Mouse (Mus musculus) 3134 (cell line): ENCODE data around the gene Nipsnap1.
A peak's percentile ranks its signal among the peaks of the same experiment; 100 is the strongest.

ENCODE experiments used
- DNase-seq: peaks from one replicate; pipeline ENCODE4 v3.0.0-alpha.2; 2011; ENCODE audit warnings: low spot score; ENCODE audit not compliant: insufficient read length; ENCODE audit errors: extremely low read depth

The Nipsnap1 gene

DNA sequence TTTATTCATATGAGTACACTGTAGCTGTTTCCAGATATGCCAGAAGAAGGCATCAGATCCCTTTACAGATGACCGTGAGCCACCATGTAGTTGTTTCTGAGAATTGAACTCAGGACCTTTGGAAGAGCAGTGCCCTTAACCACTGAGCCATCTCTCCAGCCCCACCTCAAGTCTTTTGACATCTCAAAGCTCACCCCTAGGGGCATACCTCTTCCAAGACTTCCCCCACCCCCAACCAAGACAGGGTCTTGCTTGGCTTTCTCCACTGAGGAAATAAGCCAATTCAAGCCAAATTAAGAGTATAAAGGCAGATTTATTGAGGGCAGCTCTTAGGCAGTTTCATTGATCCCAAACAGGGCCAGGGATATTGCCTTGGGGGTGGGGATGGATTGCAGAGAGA lies 11.0 kb upstream of the Nipsnap1 start:
- no peak for DNase-seq

DNA sequence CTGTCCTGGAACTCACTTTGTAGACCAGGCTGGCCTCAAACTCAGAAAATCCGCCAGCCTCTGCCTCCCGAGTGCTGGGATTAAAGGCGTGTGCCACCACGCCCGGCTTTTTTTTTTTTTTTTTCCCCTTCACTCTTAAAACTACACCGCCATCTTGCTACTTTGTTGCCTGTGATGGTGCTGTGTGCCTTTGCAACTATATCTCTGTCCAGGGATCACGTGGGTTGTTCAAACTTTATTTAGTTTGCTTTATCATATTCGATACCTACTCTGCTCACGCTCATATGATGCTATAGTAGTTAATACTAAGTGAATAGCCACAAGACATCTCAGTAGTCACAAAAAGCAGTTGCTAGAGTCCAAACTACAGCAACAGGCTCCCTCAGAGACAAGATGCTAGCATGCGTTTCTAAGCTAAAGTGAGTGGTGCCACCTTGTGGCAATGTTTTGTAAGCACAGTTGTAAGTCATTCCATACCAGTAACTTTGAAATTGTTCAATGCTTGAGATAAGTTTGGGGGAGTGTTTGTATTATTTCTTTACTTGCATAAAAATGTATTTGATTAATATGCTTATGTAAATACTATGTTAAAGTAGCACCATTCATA lies 8.0 kb upstream of the Nipsnap1 start:
- peak; percentile 54 for DNase-seq

DNA sequence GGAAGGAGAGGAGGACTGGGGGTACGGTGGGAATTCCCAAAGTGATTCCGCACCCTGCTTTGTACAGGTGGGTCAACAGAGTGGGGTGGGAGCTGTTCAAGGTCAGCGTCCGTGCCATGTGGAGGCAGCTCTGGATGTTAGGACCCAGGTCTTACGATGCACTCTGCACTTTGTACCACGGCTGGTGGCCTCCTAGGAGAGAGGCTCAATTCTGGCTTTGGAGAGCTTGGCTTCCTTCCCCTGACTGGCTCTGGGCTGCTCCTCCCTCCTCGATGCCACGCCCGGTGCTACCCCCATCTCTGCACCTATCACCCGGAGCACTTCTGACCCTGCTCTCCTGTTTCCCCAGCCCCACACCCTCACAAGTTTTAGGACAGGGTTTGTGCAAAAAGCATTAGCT lies 800 bp downstream of the Nipsnap1 start:
- DNase-seq: peak; percentile 19

DNA sequence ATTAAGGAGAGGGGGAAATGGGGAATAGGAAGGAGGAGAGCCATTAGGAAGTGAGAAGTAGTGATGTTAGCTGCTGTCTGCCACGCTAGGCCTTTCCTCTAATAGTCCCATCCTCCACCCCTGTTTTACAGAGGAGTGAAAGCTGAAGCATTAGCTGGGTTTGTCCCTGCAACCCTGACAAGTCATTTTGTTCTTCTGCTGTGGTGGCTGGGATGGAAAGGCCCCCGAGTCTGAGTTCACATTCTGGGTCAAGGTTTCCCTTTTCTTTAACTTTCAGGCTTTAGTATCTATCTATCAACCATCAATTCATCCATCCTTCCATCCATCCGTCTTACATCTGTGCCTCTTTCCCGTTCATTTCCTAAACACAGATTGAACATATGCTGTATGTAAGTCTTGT lies 7.3 kb downstream of the Nipsnap1 start:
- DNase-seq: no peak

DNA sequence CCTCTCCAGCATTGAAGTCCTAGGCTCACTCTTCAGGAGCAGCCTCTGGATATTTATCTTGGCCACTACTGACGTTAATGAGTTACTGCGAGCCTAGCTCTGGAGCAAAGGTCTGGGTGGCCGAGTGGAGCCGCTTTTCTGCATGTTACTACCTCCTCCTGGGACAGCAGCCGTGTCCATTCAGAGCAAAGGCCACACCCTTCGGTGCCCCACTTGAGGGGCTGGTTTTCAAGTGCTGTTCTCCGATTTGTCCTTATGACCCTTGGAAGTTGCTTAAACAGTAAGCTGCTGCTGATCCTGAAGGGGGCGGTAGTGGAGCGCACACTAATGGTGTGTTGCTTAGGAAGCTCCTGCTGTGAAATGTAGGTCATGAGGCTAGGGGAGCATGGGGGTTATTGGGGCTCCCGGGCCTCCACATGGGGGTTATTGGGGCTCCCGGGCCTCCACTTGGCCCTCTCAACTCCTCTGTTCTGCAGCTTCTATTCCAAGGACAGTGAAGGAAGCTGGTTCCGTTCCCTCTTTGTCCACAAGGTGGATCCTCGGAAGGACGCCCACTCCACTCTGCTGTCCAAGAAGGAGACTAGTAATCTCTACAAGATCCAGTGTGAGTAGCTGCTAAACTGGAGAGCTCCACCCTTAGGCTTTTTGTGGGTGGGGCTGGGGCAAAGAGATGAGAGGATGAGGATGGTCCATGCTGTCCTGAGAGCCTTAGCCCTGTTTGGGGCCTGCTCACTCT lies 9.3 kb downstream of the Nipsnap1 start:
- DNase-seq: peak; percentile 45

DNA sequence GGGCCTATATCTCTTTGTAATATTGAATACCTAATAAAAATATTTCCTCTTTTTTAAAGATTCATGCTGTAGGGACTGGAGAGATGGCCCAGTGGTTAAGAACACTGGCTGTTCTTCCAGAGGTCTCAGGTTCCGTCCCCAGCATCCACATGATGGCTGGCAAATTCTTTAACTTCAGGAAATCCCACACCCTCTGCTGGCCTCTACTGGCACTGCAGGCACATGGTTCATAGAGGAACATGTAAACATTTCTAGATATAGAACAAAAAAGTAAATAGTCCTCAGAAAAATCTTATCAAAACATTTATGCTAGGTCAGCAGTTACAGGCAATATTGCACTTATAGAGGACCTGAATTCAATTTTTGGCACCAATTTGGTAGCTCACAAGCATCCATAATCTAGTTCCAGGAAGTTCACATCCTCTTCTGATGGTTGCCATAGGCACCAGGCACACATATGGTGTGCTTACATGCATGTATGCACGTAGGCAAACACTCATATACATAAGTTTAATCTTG lies 11.7 kb downstream of the Nipsnap1 start:
- no peak for DNase-seq

DNA sequence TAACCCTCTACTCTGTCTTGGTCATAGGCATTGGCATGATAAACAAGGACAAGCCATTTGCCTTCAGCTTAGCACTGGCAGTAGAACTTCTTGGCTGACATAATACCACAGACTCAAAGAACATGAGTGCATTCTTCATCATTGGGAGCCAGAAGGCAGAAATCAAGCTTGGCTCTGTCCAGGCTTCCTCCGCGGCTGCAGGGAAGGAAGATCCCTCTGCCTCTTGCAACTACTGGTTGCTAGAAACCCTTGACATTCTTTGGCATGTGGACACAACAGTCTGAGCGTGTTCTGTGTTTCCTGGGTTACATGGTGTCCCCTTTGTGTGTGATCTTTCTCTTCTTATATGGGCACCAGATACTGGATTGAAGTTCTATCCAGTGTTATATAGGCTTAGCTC lies 13.2 kb downstream of the Nipsnap1 start:
- no peak for DNase-seq

DNA sequence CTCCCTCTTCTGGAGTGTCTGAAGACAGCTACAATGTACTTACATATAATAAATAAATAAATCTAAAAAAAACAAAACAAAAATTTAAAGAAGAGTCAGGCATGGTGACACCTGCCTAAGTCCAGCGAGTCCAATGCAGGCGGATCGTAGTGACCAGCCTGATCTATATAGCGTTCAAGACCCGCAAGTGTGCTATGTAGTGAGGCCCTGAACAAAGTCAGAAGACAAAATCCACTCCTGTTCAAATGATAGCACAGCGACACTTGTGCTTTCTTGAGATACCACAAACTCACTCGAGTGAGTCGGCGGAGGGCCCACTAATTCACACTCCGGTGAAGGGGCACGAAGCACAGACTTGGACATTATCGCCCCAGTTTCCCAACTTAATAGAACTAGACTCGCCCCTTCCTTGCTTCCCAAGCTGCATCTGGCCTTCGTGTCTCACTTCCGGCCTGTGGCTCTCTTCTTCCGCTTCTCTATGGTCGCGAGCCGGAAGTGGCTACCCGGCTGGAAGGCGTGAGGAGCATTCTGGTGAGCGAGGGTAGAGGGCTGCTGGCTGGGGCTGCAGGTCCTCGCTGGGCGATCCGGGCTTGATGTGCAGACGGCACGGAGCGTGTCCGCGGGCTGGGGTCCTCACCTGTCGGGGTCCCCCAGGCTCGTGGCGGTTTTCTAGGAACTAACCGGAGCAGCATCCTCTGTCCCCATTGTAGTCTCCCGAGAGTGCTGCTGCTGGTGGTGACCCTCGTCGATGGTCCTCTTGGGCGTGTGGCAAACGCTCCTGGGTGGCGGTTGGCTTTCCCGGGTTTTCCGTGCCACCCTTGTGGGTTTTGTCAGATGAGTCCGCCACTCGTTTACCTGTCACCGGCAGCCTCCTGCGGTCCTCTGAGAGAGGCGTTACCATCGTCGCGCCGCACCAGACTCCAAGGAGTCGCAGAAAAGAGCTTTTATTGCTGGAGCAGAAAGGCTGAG lies 21.4 kb downstream of the Nipsnap1 start, which contains the start of gene Thoc5:
TSS of gene Thoc5 (plus strand) at position 473 of the 969 bp plus-strand sequence.
- DNase-seq: peak; percentile 83

DNA sequence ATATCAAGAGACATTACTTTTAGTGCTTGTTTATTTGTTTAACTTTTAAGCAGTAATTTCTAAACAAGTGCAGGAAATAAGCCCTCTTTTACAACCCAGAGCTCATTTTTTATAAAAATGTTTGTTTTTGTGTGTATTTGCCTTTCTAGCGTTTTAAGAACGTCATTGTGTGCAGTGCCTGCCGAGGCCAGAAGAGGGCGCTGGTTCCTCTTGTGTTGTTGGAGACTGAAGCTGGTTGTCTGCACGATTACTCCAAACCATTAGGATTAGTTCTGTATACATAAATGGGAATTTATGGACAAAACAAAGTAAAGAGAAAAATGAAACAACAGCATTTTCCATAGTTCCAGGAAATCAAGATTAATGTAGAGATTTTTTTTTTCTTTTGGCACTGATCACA lies 26.7 kb downstream of the Nipsnap1 start:
- no peak for DNase-seq

DNA sequence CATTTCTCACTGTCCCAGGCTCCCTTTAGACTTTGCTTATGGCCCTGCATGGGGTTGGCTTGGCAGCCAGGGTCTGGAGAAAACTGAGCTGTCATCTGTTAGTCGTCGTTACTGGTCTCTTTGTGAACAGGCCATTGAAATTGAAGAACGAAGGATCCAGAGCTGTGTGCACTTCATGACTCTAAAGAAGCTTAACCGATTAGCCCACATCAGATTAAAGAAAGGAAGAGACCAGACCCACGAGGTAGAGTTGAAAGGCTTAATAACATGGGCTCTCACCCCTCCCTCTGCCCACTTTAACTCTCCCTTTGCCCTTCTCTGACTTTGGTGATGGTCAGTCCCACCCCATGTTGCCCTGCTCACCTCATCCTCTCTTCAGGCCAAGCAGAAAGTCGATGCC lies 28.2 kb downstream of the Nipsnap1 start:
- DNase-seq: no peak

DNA sequence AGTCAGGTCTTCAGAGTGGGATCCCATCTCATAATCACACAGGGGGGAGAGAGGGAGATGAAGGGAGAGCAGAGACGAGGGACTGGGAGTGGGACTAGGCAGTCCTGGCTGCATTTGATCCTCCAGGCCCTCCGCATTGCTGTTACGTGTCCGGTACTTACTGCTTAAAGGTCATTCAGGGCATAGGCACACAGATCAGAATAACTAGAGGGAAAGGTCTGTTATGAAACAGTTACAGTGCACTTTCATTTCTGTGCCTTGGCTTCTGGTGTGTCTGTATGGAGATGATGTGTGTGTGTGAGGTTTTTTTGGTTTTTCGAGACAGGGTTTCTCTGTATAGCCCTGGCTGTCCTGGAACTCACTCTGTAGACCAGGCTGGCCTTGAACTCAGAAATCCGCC lies 32.5 kb downstream of the Nipsnap1 start:
- no peak for DNase-seq

DNA sequence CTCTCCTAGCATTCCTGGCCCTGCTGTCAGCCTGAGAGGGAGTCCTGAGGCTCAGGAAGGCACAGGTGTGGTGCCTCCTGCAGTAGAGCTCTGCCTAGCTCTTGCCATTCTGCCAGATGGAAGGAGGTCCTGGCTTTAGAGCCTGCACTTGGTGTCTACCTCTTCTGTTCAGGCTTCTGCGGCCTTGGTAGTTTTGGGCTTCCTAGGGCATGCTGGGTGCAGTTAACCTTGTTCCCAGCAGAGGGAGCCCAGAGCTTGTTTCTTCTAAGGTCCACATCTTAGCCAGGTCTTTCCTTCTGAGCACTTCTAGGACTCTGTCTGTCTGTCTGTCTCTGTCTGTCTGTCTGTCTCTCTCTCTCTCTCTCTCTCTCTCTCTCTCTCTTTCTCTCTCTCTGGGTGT lies 42.3 kb downstream of the Nipsnap1 start:
- DNase-seq: peak; percentile 18

DNA sequence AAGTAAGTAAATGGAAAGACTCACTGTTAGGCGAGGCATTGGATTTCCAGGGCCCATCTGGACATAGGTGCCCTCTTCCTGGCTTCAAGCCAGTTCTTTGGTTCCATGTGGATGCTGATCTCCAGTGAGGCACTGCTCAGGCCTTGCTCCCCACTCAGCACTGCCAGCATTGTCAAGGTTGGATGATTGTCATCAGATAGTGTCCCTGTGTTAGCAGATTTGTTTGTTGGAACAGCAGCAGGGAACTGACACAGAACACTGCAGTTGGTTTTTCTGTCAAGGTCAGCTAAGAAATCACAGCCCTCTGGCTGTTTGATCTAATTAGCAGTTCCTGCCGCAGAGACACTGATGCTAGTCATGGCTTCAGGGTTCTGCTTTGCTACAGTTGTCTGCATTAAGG lies 47.5 kb downstream of the Nipsnap1 start:
- no peak for DNase-seq

DNA sequence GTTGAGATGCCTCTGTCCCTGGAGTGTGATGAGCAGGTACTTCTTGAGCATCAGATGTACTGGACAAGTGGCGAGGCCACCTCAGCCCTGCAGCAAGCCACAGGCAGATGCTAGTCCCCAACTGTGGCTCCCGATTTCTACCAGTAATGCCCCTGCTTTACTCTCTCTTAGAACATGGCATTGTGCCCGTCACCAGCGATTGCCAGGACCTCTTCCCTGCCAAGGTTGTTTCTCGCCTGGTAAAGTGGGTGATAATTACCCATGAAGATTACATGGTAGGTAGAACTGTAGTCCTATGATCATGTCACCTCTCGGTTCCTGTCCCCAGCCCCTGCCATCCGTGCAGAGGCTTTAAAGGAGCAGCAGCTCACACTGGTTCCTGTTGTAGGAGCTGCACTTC lies 48.0 kb downstream of the Nipsnap1 start:
- no peak for DNase-seq

DNA sequence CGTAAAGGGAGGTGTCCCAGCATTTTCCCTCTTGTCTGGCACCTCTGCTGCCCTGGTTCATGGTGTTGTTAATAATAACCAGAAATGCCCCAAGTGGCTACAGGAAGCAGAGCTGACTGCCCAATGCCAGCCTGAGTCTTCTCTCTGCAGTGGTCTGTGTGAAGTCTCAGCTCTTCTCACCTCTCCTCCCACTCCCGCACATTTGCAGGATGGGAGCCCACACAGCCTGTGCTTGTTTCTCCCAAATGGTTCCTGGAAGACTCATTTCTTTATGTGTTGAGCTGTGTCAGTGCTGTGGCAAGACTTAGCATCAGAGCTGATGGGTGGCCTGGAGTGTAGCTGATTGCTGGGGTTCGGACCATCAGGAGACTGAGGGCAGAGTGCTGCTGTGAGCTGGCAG lies 53.5 kb downstream of the Nipsnap1 start:
- DNase-seq: no peak

DNA sequence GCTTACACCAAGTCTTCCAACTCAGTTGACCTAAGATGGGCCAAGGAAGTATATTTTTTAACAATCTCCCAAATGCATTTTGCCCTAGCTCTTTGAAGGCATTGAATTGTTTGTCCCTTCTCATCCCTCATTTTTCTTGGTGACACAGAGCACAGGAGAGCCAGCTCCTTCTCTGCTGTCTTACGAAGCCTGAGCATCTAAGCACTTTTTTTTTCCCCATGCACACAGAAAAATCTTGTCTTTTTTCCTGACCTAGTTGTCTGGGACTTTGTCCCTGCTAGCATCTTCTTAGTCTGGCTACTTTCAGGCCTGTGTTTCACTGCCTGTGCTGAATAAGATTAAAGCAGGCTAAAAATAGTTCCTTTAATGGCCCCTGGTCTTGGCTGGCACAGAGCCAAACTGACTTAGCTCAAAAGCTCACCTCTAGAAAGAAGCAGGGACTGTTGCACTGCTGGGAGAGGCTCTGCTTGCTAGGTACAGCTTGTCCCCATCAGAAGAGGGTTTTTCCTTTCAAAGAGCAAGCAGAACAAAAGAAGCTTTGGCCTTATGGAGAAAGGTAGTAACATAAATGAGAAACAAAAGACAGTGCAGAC lies 57.4 kb downstream of the Nipsnap1 start:
- no peak for DNase-seq

DNA sequence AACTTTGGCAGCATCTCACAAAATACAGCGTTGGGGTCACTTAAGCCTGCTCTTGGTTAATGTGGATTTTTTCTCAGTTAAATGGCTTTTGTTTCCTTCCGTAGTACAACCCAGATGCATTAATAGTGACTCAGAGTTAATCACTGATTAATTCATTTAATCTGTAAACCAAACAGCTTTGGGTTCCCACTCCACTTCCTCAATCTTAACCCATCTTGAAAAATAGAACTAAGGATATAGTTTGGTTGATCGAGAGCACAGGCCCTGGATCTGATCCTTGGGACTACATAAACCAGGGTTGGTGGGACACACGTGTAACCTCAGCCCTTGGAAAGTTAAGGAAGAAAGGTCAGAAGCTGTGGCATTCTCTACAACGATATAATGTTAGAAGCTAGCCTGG lies 62.5 kb downstream of the Nipsnap1 start:
- no peak for DNase-seq
